Mouse (Mus musculus) heart, adult 18-20 months (tissue): ENCODE measurements around the gene Stra6l. TPM values are rescaled to one million over a fixed set of nuclear protein-coding genes. Genes with fewer than 3 reads are reported as not detected.

ENCODE experiments used
- DNase-seq, 2 experiments: peaks; one replicate each; pipeline ENCODE4 v3.0.0; 2021 to 2022; ENCODE audit warnings: mixed read lengths in 1 of 2
- total RNA-seq, 2 experiments: library from RNA; stranded (reverse); gene quantifications; 2 replicates each; pipeline ENCODE4 v1.2.3; 2021

The Stra6l gene
- total RNA-seq, 2 experiments from 2014 or later, result not detected

DNA sequence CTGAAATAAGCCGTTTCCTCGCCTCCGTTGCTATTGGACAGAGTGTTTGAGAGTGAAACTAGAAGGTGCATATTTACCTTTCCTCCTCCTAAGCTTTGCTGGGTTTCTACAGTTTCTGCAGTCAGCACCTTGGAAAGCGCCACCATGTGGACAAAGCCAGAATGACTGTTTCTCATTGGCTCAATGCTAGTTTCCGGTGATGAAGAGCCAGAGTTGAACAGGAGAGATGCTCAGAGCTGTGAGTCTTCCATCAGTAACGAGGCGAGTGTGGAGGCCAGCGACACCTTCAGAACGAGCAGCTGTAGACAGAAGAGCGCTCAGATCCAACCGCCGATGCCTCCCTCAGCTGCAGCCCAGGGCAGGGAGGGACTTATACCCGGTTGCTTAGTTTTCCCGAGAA, 4.1 kb upstream of the Stra6l start:
- peak in 1 of 2 experiments; percentile 39 for DNase-seq

- DNase-seq, result no peak
These were observed 2.2 kb upstream of the Stra6l start for GRCm38 (mm10) chr4:45846263-45846662.

GRCm38 (mm10) chr4:45848825-45849156, 327 bp downstream of the Stra6l start:
- DNase-seq, result no peak

GRCm38 (mm10) chr4:45849419-45849818, 955 bp downstream of the Stra6l start:
- no peak for DNase-seq

DNA sequence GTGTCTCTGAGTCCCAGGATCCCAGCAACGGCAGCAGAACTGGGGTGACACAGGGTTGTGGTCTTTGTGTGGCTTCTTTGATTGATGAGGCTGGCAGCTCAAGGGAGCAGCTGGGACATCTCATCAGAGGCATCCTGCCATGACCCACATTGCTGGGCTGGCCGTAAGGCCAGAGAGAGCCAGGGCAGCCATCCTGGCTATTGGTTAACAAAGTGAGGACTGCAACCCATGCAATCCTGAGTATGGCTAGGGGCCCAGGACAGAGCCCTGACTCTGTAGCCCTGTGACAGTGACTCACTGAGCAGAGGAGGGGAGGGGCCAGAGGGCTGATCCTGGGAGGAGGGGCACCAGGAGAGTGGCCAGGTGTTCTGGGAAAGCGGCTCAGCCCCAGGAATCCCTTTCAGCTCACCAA, 3.2 kb downstream of the Stra6l start:
- peak in 1 of 2 experiments; percentile 3 for DNase-seq

- DNase-seq, result no peak
These were observed 5.2 kb downstream of the Stra6l start for GRCm38 (mm10) chr4:45853496-45854246.

DNA sequence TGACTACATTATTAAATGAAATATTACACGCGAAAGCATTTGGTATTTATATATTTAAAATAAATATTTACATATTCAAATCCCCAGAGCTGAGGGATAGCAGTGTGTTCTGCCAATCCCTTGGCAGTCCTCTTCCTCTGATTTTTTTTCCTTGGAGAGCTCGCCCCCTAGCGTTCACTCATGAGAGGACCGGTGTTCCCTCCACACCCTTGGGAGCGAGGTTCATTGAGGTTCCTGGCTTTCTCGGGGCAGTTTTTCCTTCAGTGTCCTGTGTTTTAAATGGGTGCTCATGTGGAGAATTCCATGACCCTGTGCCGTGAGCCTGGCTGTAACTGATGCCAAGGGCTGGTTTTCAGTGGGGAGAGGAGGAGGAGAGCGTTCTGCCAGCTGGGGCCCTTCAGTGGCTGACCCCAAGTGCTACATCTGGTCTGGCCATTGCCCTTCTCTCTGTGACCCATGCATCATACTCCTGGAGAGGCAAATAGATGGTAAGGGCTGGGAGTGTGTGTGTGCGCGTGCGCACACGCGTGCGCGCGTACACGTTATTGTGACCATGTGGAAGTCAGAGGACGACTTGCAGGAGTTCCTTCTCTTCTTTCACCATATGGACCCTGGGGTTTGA, 7.5 kb downstream of the Stra6l start:
- peak; percentile 60 to 86 for DNase-seq

DNA sequence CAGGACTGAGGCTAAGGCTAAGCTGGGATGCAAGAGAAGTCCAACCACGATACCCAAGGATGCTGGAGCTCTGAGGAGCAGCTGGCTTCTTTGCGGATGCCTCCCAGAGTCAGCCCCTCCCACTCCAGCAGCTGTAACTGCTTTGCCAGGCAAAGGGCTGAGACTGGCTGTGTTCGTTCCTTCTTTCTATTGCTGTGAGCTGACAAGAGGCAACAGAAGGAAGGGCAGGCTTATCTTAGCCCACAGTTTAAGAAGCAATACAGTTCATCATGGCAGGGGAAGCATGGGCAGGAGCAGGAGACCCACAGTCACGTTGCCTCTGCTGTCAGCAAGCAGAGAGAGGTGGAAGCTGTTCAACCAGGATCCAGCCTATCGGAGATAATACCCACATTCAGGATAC, 12.7 kb downstream of the Stra6l start:
- DNase-seq, result no peak

GRCm38 (mm10) chr4:45867416-45867815, 19.0 kb downstream of the Stra6l start:
- no peak for DNase-seq

DNA sequence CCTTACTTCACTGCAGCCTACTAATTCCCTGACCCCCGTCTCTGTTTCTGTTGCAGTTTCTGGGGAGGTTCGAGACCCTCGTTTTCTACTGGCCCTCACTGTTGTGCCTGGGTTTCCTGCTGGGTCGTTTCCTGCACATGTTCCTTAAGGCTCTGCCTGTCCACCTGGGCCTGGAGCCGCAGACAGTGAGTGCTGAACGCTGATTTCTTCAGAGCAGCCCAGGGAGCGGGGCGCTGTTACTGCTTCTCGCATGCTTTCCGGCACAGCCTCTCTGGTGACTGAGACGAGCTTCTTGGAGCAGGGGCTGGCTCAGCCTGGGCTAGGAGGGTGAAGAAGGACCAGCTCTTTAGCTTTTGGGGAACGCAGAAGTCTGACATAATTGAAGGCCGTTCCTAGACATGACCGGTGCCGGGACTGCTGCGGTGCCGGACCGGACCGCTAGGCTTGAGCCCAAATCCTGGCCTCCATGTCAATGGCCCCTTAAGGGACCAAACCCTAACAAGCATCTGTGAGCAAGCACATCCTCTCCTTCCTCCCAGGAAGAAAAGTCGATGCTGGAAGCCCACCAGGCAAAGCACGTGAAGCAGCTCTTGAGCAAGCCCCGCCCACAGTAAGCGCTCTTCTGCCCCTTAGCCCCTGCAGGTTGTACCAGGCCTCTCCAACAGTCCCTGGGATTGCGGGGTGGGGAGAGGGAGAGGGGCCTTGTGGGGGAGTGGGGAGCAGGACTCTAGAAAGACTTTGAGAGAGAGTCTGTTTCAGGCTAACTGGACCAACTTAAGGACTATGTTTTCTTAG, 20.8 kb downstream of the Stra6l start:
- DNase-seq, result no peak

DNA sequence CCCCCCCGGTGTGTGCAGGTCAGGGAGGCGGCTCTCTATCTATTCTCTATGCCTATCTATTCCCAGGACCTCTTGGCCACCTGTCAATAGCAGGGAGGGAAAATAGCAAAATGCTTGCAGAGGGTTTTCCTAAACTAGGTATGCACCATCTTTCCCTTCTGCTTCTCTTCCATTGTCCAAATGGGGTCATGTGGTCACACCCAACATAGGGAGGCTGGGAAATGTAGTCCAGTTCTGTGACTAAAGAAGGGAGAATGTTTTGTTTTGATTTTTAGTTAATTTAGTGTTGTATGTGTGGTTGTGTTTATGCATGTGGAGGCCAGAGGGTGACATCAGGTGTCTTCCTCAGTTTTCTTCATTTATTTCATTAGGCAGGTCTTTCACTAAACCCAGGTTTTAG, 23.7 kb downstream of the Stra6l start:
- DNase-seq, result no peak

DNA sequence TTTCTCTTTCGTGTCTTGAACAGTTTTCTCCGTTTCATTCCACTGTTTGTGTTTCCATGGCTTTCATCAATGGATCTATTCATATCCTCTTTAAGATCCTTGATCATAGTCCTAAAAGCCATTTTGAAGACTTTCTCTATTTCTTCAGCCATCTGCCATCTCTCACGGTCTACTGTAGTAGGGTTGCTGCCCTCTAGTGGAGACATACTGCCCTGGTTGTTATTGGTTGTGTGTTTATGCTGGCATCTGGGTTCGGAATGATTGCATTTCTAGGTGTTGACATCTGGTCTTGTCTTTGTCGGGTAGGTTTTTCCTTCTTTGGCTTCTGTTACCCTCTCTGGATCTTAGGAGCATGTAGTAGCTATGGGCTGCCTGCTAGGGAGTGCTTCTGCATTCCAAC, 30.5 kb downstream of the Stra6l start:
- DNase-seq, result peak; percentile 17 to 60

- no peak for DNase-seq
These were observed 34.1 kb downstream of the Stra6l start for GRCm38 (mm10) chr4:45882521-45882920.

- peak in 1 of 2 experiments; percentile 39 for DNase-seq
These were observed 34.8 kb downstream of the Stra6l start for GRCm38 (mm10) chr4:45883250-45883649.

DNA sequence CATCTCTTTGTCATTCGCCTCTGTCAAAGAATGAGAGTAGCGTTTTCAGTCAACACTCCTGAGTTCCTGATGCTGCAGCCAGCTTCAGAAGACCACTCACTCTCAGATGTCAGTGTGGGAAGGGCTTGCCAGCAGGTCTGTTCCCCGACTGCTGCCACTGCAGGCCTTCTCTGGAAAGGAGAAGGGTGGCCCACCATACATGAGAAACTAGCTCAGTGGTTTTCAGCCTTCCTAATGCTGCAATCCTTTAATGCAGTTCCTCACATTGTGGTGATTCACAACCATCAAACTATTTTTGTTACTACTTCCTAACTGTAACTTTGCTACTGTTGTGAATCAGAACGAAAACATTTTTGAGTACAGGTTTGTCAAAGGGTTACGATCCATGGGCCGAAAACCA, 41.0 kb downstream of the Stra6l start:
- no peak for DNase-seq

- DNase-seq, result peak; percentile 53 to 74
These were observed 41.8 kb downstream of the Stra6l start, which contains the start of gene Ccdc180 for GRCm38 (mm10) chr4:45890066-45890761. Gene Ccdc180 (plus strand): TSS chr4:45890303.

DNA sequence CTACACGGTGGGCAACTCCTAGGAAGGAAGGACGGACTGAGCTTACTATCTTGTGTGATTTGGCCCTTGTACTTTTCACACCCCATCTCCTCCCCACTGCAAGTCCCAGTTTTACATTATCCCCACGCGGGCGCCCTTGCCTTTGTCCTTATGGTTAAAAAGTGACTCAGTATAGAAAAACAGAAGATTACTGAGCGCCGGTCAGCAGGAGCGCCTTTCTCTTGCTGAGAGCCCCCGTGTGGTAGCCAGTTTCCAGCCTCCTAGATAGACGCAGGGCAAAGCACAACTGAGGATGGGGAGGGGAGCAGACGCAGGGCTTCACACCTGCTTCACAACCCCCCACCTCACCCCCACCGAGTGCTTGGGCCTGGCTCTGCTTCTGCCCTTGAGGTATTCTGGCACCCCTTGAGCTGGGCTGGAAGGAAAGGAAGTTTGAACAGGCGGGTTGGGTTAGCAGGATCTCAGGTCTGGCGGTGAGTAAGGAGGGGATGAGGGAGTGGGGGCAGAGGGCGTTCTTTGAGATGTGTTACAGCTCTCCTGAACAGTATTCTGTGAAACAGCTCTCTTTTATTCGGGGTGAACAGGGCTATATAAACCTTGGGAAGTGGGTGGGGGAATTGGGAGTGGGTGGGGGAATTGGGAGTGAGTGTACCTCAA, 48.1 kb downstream of the Stra6l start:
- no peak for DNase-seq

GRCm38 (mm10) chr4:45898413-45898812, 49.9 kb downstream of the Stra6l start:
- no peak for DNase-seq

- DNase-seq, result no peak
These were observed 60.8 kb downstream of the Stra6l start for GRCm38 (mm10) chr4:45909256-45909655.

- DNase-seq, result no peak
These were observed 61.5 kb downstream of the Stra6l start for GRCm38 (mm10) chr4:45909924-45910323.

GRCm38 (mm10) chr4:45911256-45911655, 62.8 kb downstream of the Stra6l start:
- DNase-seq, result no peak

GRCm38 (mm10) chr4:45911876-45912275, 63.4 kb downstream of the Stra6l start:
- DNase-seq, result no peak
